Mouse (Mus musculus): ENCODE results near the gene Zfhx3. TPM values are rescaled to one million over a fixed set of nuclear protein-coding genes. Genes with fewer than 3 reads are reported as not detected.
A peak's percentile ranks its signal among the peaks of the same experiment; 100 is the strongest.

Gene Zfhx3
- total and polyA plus RNA-seq, 2 experiments = 1.3 to 1.5 TPM

- H3K27me3 ChIP-seq (ENCODE audit: control insufficient read depth, insufficient read depth, low read length) = no peaks in the 10 kb centered on the region
- TF ChIP-seq POLR2A (IDR thresholded peaks at IDR 0.05; ENCODE audit: extremely low read depth, insufficient read depth, low read length) (no peak), CTCF (IDR thresholded peaks at IDR 0.05; ENCODE audit: low read depth, low read length) (no peak)
Measured at GRCm38 (mm10) chr8:108075176-108075575, 132.7 kb downstream of the Zfhx3 start.

DNA sequence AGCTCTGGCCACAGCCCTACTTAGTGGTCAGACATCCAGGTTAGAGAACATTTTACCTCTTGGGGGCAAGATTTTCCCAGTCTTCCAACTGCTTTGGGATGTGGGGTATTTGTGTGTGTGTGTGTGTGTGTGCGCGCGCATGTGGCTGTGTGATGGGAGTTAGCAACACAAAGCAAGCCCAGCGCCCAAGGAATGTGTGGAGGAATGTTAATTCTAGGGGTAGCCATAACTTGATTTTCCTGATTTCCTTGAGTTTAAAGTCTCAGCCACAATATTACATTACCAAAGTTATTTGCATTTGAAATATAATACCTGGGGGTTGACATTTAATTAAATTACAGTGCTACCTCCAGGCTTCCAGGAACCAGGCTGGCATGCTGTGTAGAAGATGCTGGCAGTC, 136.3 kb downstream of the Zfhx3 start:
- H3K27me3 ChIP-seq (ENCODE audit: control insufficient read depth, insufficient read depth, low read length) = no peaks in the 10 kb centered on the region
- no peak for TF ChIP-seq CTCF (IDR thresholded peaks at IDR 0.05; ENCODE audit: low read depth, low read length)
- TF ChIP-seq POLR2A (IDR thresholded peaks at IDR 0.05; ENCODE audit: extremely low read depth, insufficient read depth, low read length) = no peak
- no peak overlapping the region for H3K9ac ChIP-seq (ENCODE audit: low read depth, low read length)
- no peak overlapping the region for H3K27ac ChIP-seq (replicated peaks; ENCODE audit: insufficient read depth, low read depth, low read length)
- H3K4me1 ChIP-seq (ENCODE audit: control insufficient read depth, insufficient read depth, low read length) = no peaks in the 10 kb centered on the region
- no peaks in the 10 kb centered on the region for H3K36me3 ChIP-seq (ENCODE audit: control insufficient read depth, insufficient read depth, low read length)
- 95% methylated on average over 4 of the region's 4 CpGs for WGBS
- no peak for DNase-seq (ENCODE audit: extremely low read depth, low read depth, low spot score)
- H3K4me3 ChIP-seq (ENCODE audit: insufficient read depth, low read depth, low read length) = no peak overlapping the region
- H3K79me2 ChIP-seq (ENCODE audit: control insufficient read depth, insufficient read depth, low read length) = no peaks in the 10 kb centered on the region

More at GRCm38 (mm10) chr8:108075176-108075575, 132.7 kb downstream of the Zfhx3 start:
- Histone ChIP-seq H3K9ac (ENCODE audit: low read depth, low read length) (no peak overlapping the region), H3K36me3 (ENCODE audit: control insufficient read depth, insufficient read depth, low read length) (no peaks in the 10 kb centered on the region), H3K27ac (replicated peaks; ENCODE audit: insufficient read depth, low read depth, low read length) (no peak overlapping the region), H3K4me1 (ENCODE audit: control insufficient read depth, insufficient read depth, low read length) (no peaks in the 10 kb centered on the region), H3K4me3 (ENCODE audit: insufficient read depth, low read depth, low read length) (no peak overlapping the region), H3K79me2 (ENCODE audit: control insufficient read depth, insufficient read depth, low read length) (no peaks in the 10 kb centered on the region)
- 79% methylated on average over 5 of the region's 5 CpGs for WGBS
- no peak for DNase-seq (ENCODE audit: extremely low read depth, low read depth, low spot score)

DNA sequence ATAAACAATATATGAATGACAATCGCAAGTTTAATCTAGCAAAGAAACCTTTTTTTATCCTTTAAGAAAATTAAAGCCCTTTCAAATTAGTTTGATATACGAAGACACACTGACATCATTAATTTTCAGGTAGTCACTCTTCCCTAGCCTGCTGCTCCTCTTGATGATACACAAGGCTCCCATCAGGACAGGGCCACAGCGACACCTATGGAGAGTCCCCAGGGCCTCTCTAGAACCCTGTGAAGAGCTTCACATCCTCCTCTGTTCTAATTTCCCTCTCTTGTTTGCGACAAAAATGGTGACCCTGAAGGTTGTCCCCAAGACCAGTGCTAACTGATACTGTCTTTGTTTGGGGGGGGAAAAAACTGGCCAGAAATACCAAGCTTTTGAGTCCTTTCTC, 144.5 kb downstream of the Zfhx3 start:
- Histone ChIP-seq H3K4me1 (ENCODE audit: control insufficient read depth, insufficient read depth, low read length) (no peaks in the 10 kb centered on the region), H3K27ac (replicated peaks; ENCODE audit: insufficient read depth, low read depth, low read length) (no peak overlapping the region), H3K4me3 (ENCODE audit: insufficient read depth, low read depth, low read length) (no peak overlapping the region), H3K9ac (ENCODE audit: low read depth, low read length) (no peak overlapping the region), H3K27me3 (ENCODE audit: control insufficient read depth, insufficient read depth, low read length) (no peaks in the 10 kb centered on the region), H3K36me3 (ENCODE audit: control insufficient read depth, insufficient read depth, low read length) (no peaks in the 10 kb centered on the region), H3K79me2 (ENCODE audit: control insufficient read depth, insufficient read depth, low read length) (no peaks in the 10 kb centered on the region)
- no peak for TF ChIP-seq POLR2A (IDR thresholded peaks at IDR 0.05; ENCODE audit: extremely low read depth, insufficient read depth, low read length)
- TF ChIP-seq CTCF (IDR thresholded peaks at IDR 0.05; ENCODE audit: low read depth, low read length) = no peak
- no peak for DNase-seq (ENCODE audit: extremely low read depth, low read depth, low spot score)
- WGBS = 64% methylated on average over 4 of the region's 4 CpGs

DNA sequence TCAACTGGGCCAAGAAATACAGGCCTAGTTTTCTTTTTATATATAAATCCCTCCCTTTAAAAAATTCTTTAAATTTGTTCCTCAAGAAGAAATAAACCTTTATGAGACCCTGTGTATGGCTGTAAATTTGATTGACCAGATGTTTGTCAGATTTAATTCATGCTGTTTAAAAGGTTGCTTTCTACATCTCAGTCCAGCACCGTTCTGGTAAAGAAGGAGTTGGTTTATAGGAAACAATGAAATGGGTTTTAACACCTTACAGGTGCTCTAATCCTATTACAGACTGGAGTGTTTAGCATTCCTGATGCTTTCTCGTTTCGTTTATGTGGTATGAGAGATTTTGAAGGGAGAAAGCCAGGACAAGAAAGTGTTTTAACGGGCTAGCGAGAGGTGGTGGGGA, 147.2 kb downstream of the Zfhx3 start:
- TF ChIP-seq CTCF (IDR thresholded peaks at IDR 0.05; ENCODE audit: low read depth, low read length) (no peak), POLR2A (IDR thresholded peaks at IDR 0.05; ENCODE audit: extremely low read depth, insufficient read depth, low read length) (no peak)
- Histone ChIP-seq H3K27me3 (ENCODE audit: control insufficient read depth, insufficient read depth, low read length) (no peaks in the 10 kb centered on the region), H3K4me1 (ENCODE audit: control insufficient read depth, insufficient read depth, low read length) (no peaks in the 10 kb centered on the region), H3K4me3 (ENCODE audit: insufficient read depth, low read depth, low read length) (no peak overlapping the region), H3K27ac (replicated peaks; ENCODE audit: insufficient read depth, low read depth, low read length) (no peak overlapping the region), H3K9ac (ENCODE audit: low read depth, low read length) (no peak overlapping the region), H3K36me3 (ENCODE audit: control insufficient read depth, insufficient read depth, low read length) (no peaks in the 10 kb centered on the region), H3K79me2 (ENCODE audit: control insufficient read depth, insufficient read depth, low read length) (no peaks in the 10 kb centered on the region)
- no peak for DNase-seq (ENCODE audit: extremely low read depth, low read depth, low spot score)
- WGBS = 81% methylated on average over 5 of the region's 5 CpGs

- Histone ChIP-seq H3K27ac (replicated peaks; ENCODE audit: insufficient read depth, low read depth, low read length) (no peak overlapping the region), H3K9ac (ENCODE audit: low read depth, low read length) (no peak overlapping the region), H3K36me3 (ENCODE audit: control insufficient read depth, insufficient read depth, low read length) (no peaks in the 10 kb centered on the region), H3K27me3 (ENCODE audit: control insufficient read depth, insufficient read depth, low read length) (no peaks in the 10 kb centered on the region; the same call in 1 of the 2 replicates), H3K4me1 (ENCODE audit: control insufficient read depth, insufficient read depth, low read length) (no peaks in the 10 kb centered on the region), H3K4me3 (ENCODE audit: insufficient read depth, low read depth, low read length) (no peak overlapping the region), H3K79me2 (ENCODE audit: control insufficient read depth, insufficient read depth, low read length) (no peaks in the 10 kb centered on the region)
- TF ChIP-seq POLR2A (IDR thresholded peaks at IDR 0.05; ENCODE audit: extremely low read depth, insufficient read depth, low read length) (no peak), CTCF (IDR thresholded peaks at IDR 0.05; ENCODE audit: low read depth, low read length) (no peak)
- WGBS = 72% methylated on average over 13 of the region's 13 CpGs
- DNase-seq (ENCODE audit: extremely low read depth, low read depth, low spot score) = no peak
Measured at GRCm38 (mm10) chr8:108098598-108098997, 156.2 kb downstream of the Zfhx3 start.

DNA sequence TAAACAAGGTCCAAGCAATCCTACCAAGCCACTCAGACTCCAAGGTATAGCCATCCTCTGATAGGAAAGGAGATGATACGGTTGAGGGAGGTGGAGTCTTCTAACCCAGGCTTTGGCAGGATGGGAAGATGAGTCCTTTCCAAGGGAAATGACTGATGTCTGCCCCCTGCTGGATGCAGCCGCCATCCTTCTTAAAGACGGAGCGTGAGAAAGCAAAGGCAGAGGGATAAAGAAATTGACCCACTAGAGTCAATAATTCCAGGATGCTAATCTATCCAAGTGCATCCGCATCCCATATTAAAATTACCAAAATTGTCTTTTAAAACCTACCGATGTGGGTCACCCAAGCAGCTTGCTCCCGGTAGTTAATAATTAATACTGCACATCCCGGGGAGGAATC, 158.7 kb downstream of the Zfhx3 start:
- 49% methylated on average over 8 of the region's 8 CpGs for WGBS
- no peak for DNase-seq (ENCODE audit: extremely low read depth, low read depth, low spot score)
- Histone ChIP-seq H3K27ac (replicated peaks; ENCODE audit: insufficient read depth, low read depth, low read length) (no peak overlapping the region), H3K4me1 (ENCODE audit: control insufficient read depth, insufficient read depth, low read length) (no peaks in the 10 kb centered on the region), H3K36me3 (ENCODE audit: control insufficient read depth, insufficient read depth, low read length) (no peaks in the 10 kb centered on the region), H3K4me3 (ENCODE audit: insufficient read depth, low read depth, low read length) (no peak overlapping the region), H3K79me2 (ENCODE audit: control insufficient read depth, insufficient read depth, low read length) (no peaks in the 10 kb centered on the region), H3K9ac (ENCODE audit: low read depth, low read length) (no peak overlapping the region), H3K27me3 (ENCODE audit: control insufficient read depth, insufficient read depth, low read length) (no peaks in the 10 kb centered on the region; the same call in 1 of the 2 replicates)
- TF ChIP-seq POLR2A (IDR thresholded peaks at IDR 0.05; ENCODE audit: extremely low read depth, insufficient read depth, low read length) = no peak
- peak; percentile 14; the same call in 1 of the 2 replicates for TF ChIP-seq CTCF (IDR thresholded peaks at IDR 0.05; ENCODE audit: low read depth, low read length)
